Mouse (Mus musculus) liver, embryonic 14.5 days (tissue): ENCODE data around the gene Cox19. TPM values are rescaled to one million over a fixed set of nuclear protein-coding genes. Genes with fewer than 3 reads are reported as not detected.

ENCODE experiments used
- ATAC-seq: fragments of 200-750 bp; cut with Nextera tagmentation; 2 replicates; pipeline ENCODE4 v1.8.0; 2017; ENCODE audit warnings: moderate number of reproducible peaks, mild to moderate bottlenecking, moderate library complexity; ENCODE audit not compliant: insufficient read depth
- DNase-seq, 3 experiments: peaks; one replicate each; pipeline ENCODE4 v3.0.0-alpha.2; 2012 to 2013; ENCODE audit warnings: low read depth in 3 of 3, low spot score in 3 of 3
- H3K27ac ChIP-seq: fragments of 300-500 bp; sonication (generic); 2 replicates; pipeline ENCODE4 v1.5.1; 2014; ENCODE audit warnings: moderate library complexity, mild to moderate bottlenecking, control low read depth, inconsistent platforms
- H3K27me3 ChIP-seq: fragments of 300-500 bp; sonication (generic); 2 replicates; pipeline ENCODE4 v1.6.1; 2014; ENCODE audit warnings: mild to moderate bottlenecking, low read length, moderate library complexity; ENCODE audit not compliant: control insufficient read depth, insufficient read depth
- H3K36me3 ChIP-seq: fragments of 300-500 bp; sonication (generic); replicated peaks from 2 replicates; pipeline ENCODE4 v1.6.1; 2014; ENCODE audit warnings: low read depth; ENCODE audit not compliant: control insufficient read depth, insufficient read depth
- H3K4me1 ChIP-seq, 2 experiments: fragments of 200-500 bp in 1 of 2; fragments of 300-500 bp in 1 of 2; sonication (generic) in 1 of 2; replicated peaks; 2 replicates each; pipeline ENCODE4 v1.6.1; 2012 to 2014; ENCODE audit warnings: antibody characterized with exemption in 1 of 2, inconsistent platforms in 1 of 2, low read length in 1 of 2; ENCODE audit not compliant: control insufficient read depth in 2 of 2, insufficient read depth in 2 of 2
- H3K4me2 ChIP-seq: fragments of 300-500 bp; sonication (generic); 2 replicates; pipeline ENCODE4 v1.6.1; 2014; ENCODE audit warnings: low read depth, mild to moderate bottlenecking, control low read depth, moderate library complexity
- H3K4me3 ChIP-seq, 2 experiments: fragments of 200-500 bp in 1 of 2; fragments of 300-500 bp in 1 of 2; sonication (generic) in 1 of 2; 2 replicates each; pipeline ENCODE4 v1.5.1; 2012 to 2014; ENCODE audit warnings: low read depth in 2 of 2, low read length in 2 of 2, mild to moderate bottlenecking in 2 of 2, control low read depth in 1 of 2, inconsistent platforms in 1 of 2, moderate library complexity in 1 of 2; ENCODE audit not compliant: insufficient read depth in 1 of 2
- H3K9ac ChIP-seq: fragments of 300-500 bp; sonication (generic); replicated peaks from 2 replicates; pipeline ENCODE4 v1.6.1; 2014; ENCODE audit warnings: mild to moderate bottlenecking, control low read depth, moderate library complexity
- H3K9me3 ChIP-seq: fragments of 300-500 bp; sonication (generic); 2 replicates; pipeline ENCODE4 v1.6.1; 2016; ENCODE audit warnings: low read length, mixed read lengths; ENCODE audit not compliant: control insufficient read depth
- CTCF ChIP-seq: IDR thresholded peaks from 2 replicates; pipeline ENCODE4 v1.5.1; 2016; ENCODE audit warnings: antibody characterized with exemption, low read depth, control low read depth
- EP300 ChIP-seq: IDR thresholded peaks from 2 replicates; pipeline ENCODE4 v1.6.1; 2016; ENCODE audit warnings: antibody characterized with exemption, low read depth
- WGBS: fragments of 180-500 bp; shearing (Covaris S2); extraction: QIAGEN DNeasy Blood & Tissue Kit; methylation state at CpG from one replicate; pipeline ENCODE4 v1.1.7; 2014; ENCODE audit not compliant: insufficient replicate concordance; 5-methylcytosine and 5-hydroxymethylcytosine counted together
- microRNA counts: library from miRNA; unstranded; fragments of <30 nt; microRNA quantifications from one replicate; lab custom pipeline; 2016
- microRNA-seq: library from miRNA; unstranded; fragments of <30 nt; microRNA quantifications from one replicate; pipeline ENCODE4, GENCODE M21; 2016
- polyA plus RNA-seq, 2 experiments: library from polyadenylated mRNA; depleted of rRNA in 1 of 2; stranded (reverse) in 1 of 2; unstranded in 1 of 2; fragments of >200 nt; fragmentation: Nextera tagmentation in 1 of 2; extraction: Ambion mirVana in 1 of 2; gene quantifications; 2 replicates each; pipeline versions ENCODE4 v1.2.1 to v1.2.3; 2012 to 2014

Gene Cox19
- polyA plus RNA-seq, 2 experiments = 23.3 to 61.4 TPM

DNA sequence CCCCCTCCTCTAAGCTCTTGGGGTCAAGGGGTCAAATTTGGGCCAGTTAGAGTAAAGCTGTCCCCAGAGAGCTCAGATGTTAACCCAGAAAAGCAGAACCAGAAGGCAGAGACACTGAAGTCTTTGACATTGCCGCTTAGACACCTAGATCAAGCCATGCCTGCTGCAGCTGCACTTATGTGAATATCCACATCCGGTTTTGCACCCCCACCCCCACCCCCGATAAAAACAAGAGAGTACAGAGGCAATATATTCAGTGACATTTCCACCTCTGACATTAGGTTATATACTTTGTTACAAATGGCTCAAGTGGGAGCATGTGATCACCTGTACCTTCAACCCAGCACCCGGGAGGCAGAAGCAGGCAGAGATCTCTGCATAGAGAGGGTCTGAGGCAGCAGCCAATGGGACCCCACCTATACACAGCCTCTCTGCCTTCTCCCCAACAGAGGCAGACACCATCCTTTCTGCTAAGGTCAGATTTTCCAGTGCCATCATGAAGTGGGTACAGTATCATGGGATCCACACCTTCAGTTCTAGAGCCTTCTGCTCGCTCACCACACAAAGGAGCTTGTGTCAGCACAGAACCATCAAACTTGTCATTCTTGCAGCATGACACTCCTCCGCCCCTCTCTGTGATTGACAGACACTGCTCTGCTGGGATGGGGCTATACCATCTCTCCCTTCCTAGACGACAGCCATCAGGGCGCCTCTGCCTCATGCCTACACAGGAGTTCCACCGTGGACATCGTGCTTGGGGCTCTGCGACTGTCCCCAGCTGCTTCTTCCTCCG, 60.6 kb downstream of the Cox19 start:
- H3K4me3 ChIP-seq = no peak overlapping the region
- H3K27ac ChIP-seq = no peak overlapping the region
- DNase-seq = no peak
- H3K9me3 ChIP-seq = no peaks in the 10 kb centered on the region
- no peaks in the 10 kb centered on the region for H3K27me3 ChIP-seq
- no peaks in the 10 kb centered on the region for H3K36me3 ChIP-seq
- WGBS = 72% methylated on average over 12 of the region's 12 CpGs
- H3K4me1 ChIP-seq = peaks cover 2 to 19% of the 10 kb centered on the region in 2 experiments
- TF ChIP-seq EP300 = no peak
- no peak for TF ChIP-seq CTCF
- ATAC-seq = no peak
- H3K9ac ChIP-seq = no peak overlapping the region
- H3K4me2 ChIP-seq = no peak overlapping the region

DNA sequence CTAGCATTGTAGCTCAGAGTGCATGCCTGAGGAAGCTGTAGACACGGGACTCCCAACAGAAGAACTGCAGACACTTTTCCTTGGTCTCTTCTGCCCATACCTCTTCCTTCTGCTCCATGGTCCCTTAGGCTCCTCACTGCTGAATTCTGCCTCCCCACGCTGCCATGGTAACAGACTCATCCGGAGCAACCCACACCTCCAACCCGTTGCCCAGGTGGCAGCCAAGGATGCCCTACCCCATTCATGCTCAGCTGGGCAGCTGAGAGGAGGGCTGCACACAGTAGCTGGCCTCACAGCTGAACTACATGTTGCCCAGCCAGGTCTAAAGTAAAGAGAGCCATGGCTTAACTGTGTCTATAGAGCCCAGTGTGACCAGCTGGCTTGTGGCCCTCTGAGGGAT, 62.6 kb downstream of the Cox19 start:
- TF ChIP-seq CTCF = no peak
- no peak for TF ChIP-seq EP300

DNA sequence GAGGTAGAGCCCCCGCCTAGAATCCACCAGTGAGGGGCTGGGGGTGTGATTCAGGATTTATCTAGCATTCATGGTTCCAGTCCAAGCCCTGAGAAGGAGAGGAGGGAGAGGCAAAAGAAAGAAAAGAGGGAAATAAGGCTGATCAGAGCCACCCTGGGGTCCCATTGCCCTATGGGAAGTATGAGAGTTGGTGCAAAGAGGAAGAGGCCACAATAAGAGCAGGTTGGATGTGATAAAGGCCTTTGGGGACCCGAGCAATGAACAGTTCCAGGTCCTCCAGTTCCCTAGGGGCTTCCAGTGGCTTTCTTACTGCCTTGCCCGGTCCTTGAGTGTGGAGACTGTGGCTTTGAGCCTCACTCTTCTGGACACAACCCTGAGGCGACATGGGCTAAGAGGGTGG, 63.4 kb downstream of the Cox19 start:
- no peak for ATAC-seq
- H3K9me3 ChIP-seq = no peaks in the 10 kb centered on the region
- H3K27me3 ChIP-seq = no peaks in the 10 kb centered on the region
- WGBS = 49% methylated on average over 4 of the region's 4 CpGs
- DNase-seq = no peak
- no peak overlapping the region for H3K9ac ChIP-seq
- no peak overlapping the region for H3K4me2 ChIP-seq
- H3K27ac ChIP-seq = no peak overlapping the region; the same call in 1 of the 2 replicates
- no peaks in the 10 kb centered on the region for H3K36me3 ChIP-seq
- no peak overlapping the region for H3K4me3 ChIP-seq
- H3K4me1 ChIP-seq = peaks cover 2 to 26% of the 10 kb centered on the region in 2 experiments
- TF ChIP-seq EP300 = no peak
- TF ChIP-seq CTCF = no peak

More for the DNA sequence above, 62.6 kb downstream of the Cox19 start:
- no peak for DNase-seq
- H3K27me3 ChIP-seq = no peaks in the 10 kb centered on the region
- no peak overlapping the region for H3K4me3 ChIP-seq
- H3K27ac ChIP-seq = no peak overlapping the region
- H3K4me1 ChIP-seq = peaks cover 2 to 26% of the 10 kb centered on the region in 2 experiments
- no peak overlapping the region for H3K9ac ChIP-seq
- no peak for ATAC-seq
- H3K36me3 ChIP-seq = no peaks in the 10 kb centered on the region
- no peak overlapping the region for H3K4me2 ChIP-seq
- no peaks in the 10 kb centered on the region for H3K9me3 ChIP-seq
- WGBS = 73% methylated on average over 4 of the region's 4 CpGs

GRCm38 (mm10) chr5:139287099-139287498, 64.1 kb downstream of the Cox19 start:
- no peaks in the 10 kb centered on the region for H3K27me3 ChIP-seq
- DNase-seq = peak; percentile 26 to 49 (median 38)
- ATAC-seq = peak; percentile 68
- 10% methylated on average over 5 of the region's 5 CpGs for WGBS
- H3K4me1 ChIP-seq = peaks cover 2 to 26% of the 10 kb centered on the region in 2 experiments
- no peak overlapping the region for H3K27ac ChIP-seq
- H3K4me2 ChIP-seq = no peak overlapping the region; the same call in 1 of the 2 replicates
- TF ChIP-seq CTCF = no peak
- no peak for TF ChIP-seq EP300
- H3K9ac ChIP-seq = no peak overlapping the region
- no peaks in the 10 kb centered on the region for H3K36me3 ChIP-seq
- H3K9me3 ChIP-seq = no peaks in the 10 kb centered on the region
- H3K4me3 ChIP-seq = no peak overlapping the region

MicroRNA genes within 50 kb of the gene (microRNA counts, 519-probe panel; counts per million panel counts)
- 69.9 counts per million for microRNA mmu-miR-339-3p (lab: Ali Mortazavi, UCI)
- microRNA mmu-miR-339-5p (lab: Ali Mortazavi, UCI) = 69.9 counts per million

Small RNAs within 50 kb of the gene (microRNA-seq; reads per million reads assigned to microRNA genes)
- 924 reads per million, percentile 72 among the genes with 10 or more reads in this experiment for gene Mir339

Other genes with a start within 250 kb of the Cox19 start
- 0.66 and 0.73 TPM in 2 replicates for gene Prkar1b, start 201.4 kb downstream of the Cox19 start, polyA plus RNA-seq (2012; rRNA removed)
- gene Prkar1b, start 201.4 kb downstream of the Cox19 start, polyA plus RNA-seq (2014; fragmentation: Nextera tagmentation; extraction: Ambion mirVana) = 0.44 and 1.7 TPM in 2 replicates
- gene Dnaaf5, start 201.2 kb downstream of the Cox19 start, polyA plus RNA-seq (2012; rRNA removed) = 6.5 and 8.6 TPM in 2 replicates
- gene Dnaaf5, start 201.2 kb downstream of the Cox19 start, polyA plus RNA-seq (2014; fragmentation: Nextera tagmentation; extraction: Ambion mirVana) = 2.0 and 2.2 TPM in 2 replicates
- 15.4 and 17.9 TPM in 2 replicates for gene Sun1, start 150.8 kb downstream of the Cox19 start, polyA plus RNA-seq (2012; rRNA removed)
- 19.9 and 21.2 TPM in 2 replicates for gene Sun1, start 150.8 kb downstream of the Cox19 start, polyA plus RNA-seq (2014; fragmentation: Nextera tagmentation; extraction: Ambion mirVana)
- 48.6 and 56.8 TPM in 2 replicates for gene Get4, start 99.1 kb downstream of the Cox19 start, polyA plus RNA-seq (2012; rRNA removed)
- gene Get4, start 99.1 kb downstream of the Cox19 start, polyA plus RNA-seq (2014; fragmentation: Nextera tagmentation; extraction: Ambion mirVana) = 107 and 118 TPM in 2 replicates
- gene Adap1, start 25.8 kb downstream of the Cox19 start, polyA plus RNA-seq (2012; rRNA removed) = 3.0 and 3.1 TPM in 2 replicates
- 2.2 and 2.7 TPM in 2 replicates for gene Adap1, start 25.8 kb downstream of the Cox19 start, polyA plus RNA-seq (2014; fragmentation: Nextera tagmentation; extraction: Ambion mirVana)
- gene Cyp2w1, start 1.2 kb upstream of the Cox19 start, polyA plus RNA-seq (2012; rRNA removed) = 0.03 and 0.05 TPM in 2 replicates
- not detected in 2 replicates for gene Cyp2w1, start 1.2 kb upstream of the Cox19 start, polyA plus RNA-seq (2014; fragmentation: Nextera tagmentation; extraction: Ambion mirVana)
- gene Gpr146, start 26.3 kb upstream of the Cox19 start, polyA plus RNA-seq (2012; rRNA removed) = 14.6 and 14.7 TPM in 2 replicates
- 18.4 and 20.1 TPM in 2 replicates for gene Gpr146, start 26.3 kb upstream of the Cox19 start, polyA plus RNA-seq (2014; fragmentation: Nextera tagmentation; extraction: Ambion mirVana)
- gene C130050O18Rik, start 53.9 kb upstream of the Cox19 start, polyA plus RNA-seq (2012; rRNA removed) = 0.93 and 1.1 TPM in 2 replicates
- gene C130050O18Rik, start 53.9 kb upstream of the Cox19 start, polyA plus RNA-seq (2014; fragmentation: Nextera tagmentation; extraction: Ambion mirVana) = 1.0 and 1.3 TPM in 2 replicates
- 0.06 and 0.07 TPM in 2 replicates for gene Gper1, start 71.7 kb upstream of the Cox19 start, polyA plus RNA-seq (2012; rRNA removed)
- 0.20 TPM in 1 of 2 replicates, not detected in the other for gene Gper1, start 71.7 kb upstream of the Cox19 start, polyA plus RNA-seq (2014; fragmentation: Nextera tagmentation; extraction: Ambion mirVana)
- gene 3110082I17Rik, start 109.1 kb upstream of the Cox19 start, polyA plus RNA-seq (2012; rRNA removed) = 11.1 and 11.2 TPM in 2 replicates
- 11.6 and 14.1 TPM in 2 replicates for gene 3110082I17Rik, start 109.1 kb upstream of the Cox19 start, polyA plus RNA-seq (2014; fragmentation: Nextera tagmentation; extraction: Ambion mirVana)
- 3.1 and 3.2 TPM in 2 replicates for gene Zfand2a, start 133.1 kb upstream of the Cox19 start, polyA plus RNA-seq (2012; rRNA removed)
- 1.4 TPM in 2 replicates for gene Zfand2a, start 133.1 kb upstream of the Cox19 start, polyA plus RNA-seq (2014; fragmentation: Nextera tagmentation; extraction: Ambion mirVana)
- gene Uncx, start 192.1 kb upstream of the Cox19 start, polyA plus RNA-seq (2012; rRNA removed) = 0.05 TPM in 1 of 2 replicates, not detected in the other
- gene Uncx, start 192.1 kb upstream of the Cox19 start, polyA plus RNA-seq (2014; fragmentation: Nextera tagmentation; extraction: Ambion mirVana) = not detected in 2 replicates